Comparison of ENCODE assay signal across 8 mouse cellular contexts in genomic region chr12:20415397-20415796, GRCm38 (mm10).
A peak's percentile ranks its signal among the peaks of the same experiment; 100 is the strongest.
DNase-seq lines count a peak whose midpoint lies in the region; ATAC-seq and TF ChIP-seq lines count a peak whose summit lies in the region.
"Not testable (repeated sequence)": the region's sequence is repeated elsewhere in the genome, so short reads cannot be mapped to it uniquely, and the experiment has no call there.

No protein-coding gene starts in this region.

- 0 out of 2 replicates have a peak overlapping the region, but pooled peaks have one; percentile 13 for H3K4me2 ChIP-seq in embryonic facial prominence, embryonic 12.5 days (replicated peaks)
- H3K4me2 ChIP-seq in intestine, postnatal 0 days (replicated peaks; ENCODE audit: low read depth): peak overlapping the region; percentile 52
- not testable (repeated sequence) for H3K4me2 ChIP-seq in limb, embryonic 11.5 days (ENCODE audit: low read depth, severe bottlenecking)
- peak overlapping the region; percentile 33; the same call in 1 of the 2 replicates for H3K4me2 ChIP-seq in lung, embryonic 15.5 days
- peak overlapping the region; percentile 25 for H3K4me2 ChIP-seq in stomach, embryonic 15.5 days

- intact Hi-C loops in heart, postnatal 10 days (cut with DNase I): not testable (repeated sequence)

- DNase-seq in adrenal gland, adult 2 months: peak; percentile 25
- peak; percentile 0 to 1 for DNase-seq in heart, postnatal 10 days
- DNase-seq in limb, embryonic 11.5 days (ENCODE audit: low spot score): peak; percentile 20

- not testable (repeated sequence) for H3K27me3 ChIP-seq in E14TG2a.4 (ENCODE audit: insufficient read depth, low read length); embryonic facial prominence, embryonic 12.5 days; intestine, postnatal 0 days (replicated peaks; ENCODE audit: control insufficient read depth, insufficient read depth, low read length); limb, embryonic 11.5 days (ENCODE audit: control insufficient read depth, insufficient read depth, low read length); lung, embryonic 15.5 days; stomach, embryonic 15.5 days (replicated peaks)

- H3K4me1 ChIP-seq in E14TG2a.4 (replicated peaks; ENCODE audit: low read depth, low read length); embryonic facial prominence, embryonic 12.5 days; intestine, postnatal 0 days (replicated peaks; ENCODE audit: control insufficient read depth, insufficient read depth, low read length); limb, embryonic 11.5 days (ENCODE audit: control insufficient read depth, insufficient read depth, low read length); lung, embryonic 15.5 days; stomach, embryonic 15.5 days: not testable (repeated sequence)

- not testable (repeated sequence) for H3K36me3 ChIP-seq in E14TG2a.4 (ENCODE audit: insufficient read depth, low read length); embryonic facial prominence, embryonic 12.5 days; intestine, postnatal 0 days (ENCODE audit: control insufficient read depth, insufficient read depth); limb, embryonic 11.5 days (ENCODE audit: control insufficient read depth, insufficient read depth, low read length); lung, embryonic 15.5 days; stomach, embryonic 15.5 days

- ATAC-seq in embryonic facial prominence, embryonic 12.5 days (ENCODE audit: insufficient number of reproducible peaks, insufficient read depth, low FRiP score, low TSS enrichment); intestine, postnatal 0 days; limb, embryonic 11.5 days (ENCODE audit: insufficient number of reproducible peaks, low FRiP score, low TSS enrichment, low read depth); lung, embryonic 15.5 days (ENCODE audit: borderline replicate concordance, extremely low read depth, low FRiP score, low TSS enrichment); stomach, embryonic 15.5 days (ENCODE audit: insufficient read depth, low FRiP score, low read depth): not testable (repeated sequence)

- H3K9ac ChIP-seq in embryonic facial prominence, embryonic 12.5 days; intestine, postnatal 0 days (ENCODE audit: low read depth, low read length); limb, embryonic 11.5 days (ENCODE audit: low read length); lung, embryonic 15.5 days; stomach, embryonic 15.5 days: not testable (repeated sequence)

- not testable (repeated sequence) for H3K27ac ChIP-seq in embryonic facial prominence, embryonic 12.5 days; intestine, postnatal 0 days (ENCODE audit: low read depth, low read length); limb, embryonic 11.5 days (replicated peaks; ENCODE audit: low read depth, low read length); lung, embryonic 15.5 days; stomach, embryonic 15.5 days

- H3K4me3 ChIP-seq in E14TG2a.4 (replicated peaks; ENCODE audit: low read length): peak overlapping the region; percentile 74
- H3K4me3 ChIP-seq in embryonic facial prominence, embryonic 12.5 days: peak overlapping the region; percentile 14; the same call in 1 of the 2 replicates
- peak overlapping the region; percentile 11; the same call in 1 of the 2 replicates for H3K4me3 ChIP-seq in intestine, postnatal 0 days (ENCODE audit: low read depth, low read length)
- peak overlapping the region; percentile 20; the same call in 1 of the 2 replicates for H3K4me3 ChIP-seq in limb, embryonic 11.5 days (ENCODE audit: low read depth, low read length)
- 0 out of 2 replicates have a peak overlapping the region, but pooled peaks have one; percentile 9 for H3K4me3 ChIP-seq in lung, embryonic 15.5 days
- peak overlapping the region; percentile 14; the same call in 1 of the 2 replicates for H3K4me3 ChIP-seq in stomach, embryonic 15.5 days (replicated peaks)

- H3K9me3 ChIP-seq in E14TG2a.4 (ENCODE audit: low read length); embryonic facial prominence, embryonic 12.5 days; intestine, postnatal 0 days (ENCODE audit: control insufficient read depth); limb, embryonic 11.5 days (ENCODE audit: control insufficient read depth, low read length); lung, embryonic 15.5 days; stomach, embryonic 15.5 days: not testable (repeated sequence)

- not testable (repeated sequence) for TF ChIP-seq CTCF in E14TG2a.4 (conservative IDR thresholded peaks at IDR 0.05; ENCODE audit: low read length); intestine, postnatal 0 days (IDR thresholded peaks at IDR 0.05; ENCODE audit: low read depth)

- WGBS in embryonic facial prominence, embryonic 12.5 days: 6% methylated on average over 40 of the region's 42 CpGs
- WGBS in intestine, postnatal 0 days: 8% methylated on average over 15 of the region's 42 CpGs
- WGBS in limb, embryonic 11.5 days: 5% methylated on average over 10 of the region's 42 CpGs
- 4% methylated on average over 40 of the region's 42 CpGs for WGBS in lung, embryonic 15.5 days
- 7% methylated on average over 30 of the region's 42 CpGs for WGBS in stomach, embryonic 15.5 days

Comparison
In these comparisons a context has a peak if more than half of its experiments do, and no peak if none do; other contexts are left out.
1. H3K4me3 ChIP-seq: peak in every context shown above with its lines; median percentile 74 in E14TG2a.4; 20 in limb, embryonic 11.5 days; 14 in embryonic facial prominence, embryonic 12.5 days; 14 in stomach, embryonic 15.5 days; 11 in intestine, postnatal 0 days; 9 in lung, embryonic 15.5 days.